Mouse (Mus musculus) frontal cortex, postnatal 25 days (tissue): Measurements from ENCODE around the gene Gabbr2.

ENCODE experiments used
- DNase-seq, 2 experiments: peaks; one replicate each; pipeline ENCODE4 v3.0.0; 2022; ENCODE audit warnings: low spot score in 2 of 2

Gabbr2 gene

GRCm38 (mm10) chr4:46991016-46991958 lies at the start of gene Gabbr2:
TSS of gene Gabbr2 (minus strand) at chr4:46991873.
- peak; percentile 55 to 69 for DNase-seq

GRCm38 (mm10) chr4:47039586-47039985 lies 47.9 kb upstream of the Gabbr2 start:
- DNase-seq: no peak

GRCm38 (mm10) chr4:47037321-47037657 lies 45.6 kb upstream of the Gabbr2 start:
- peak; percentile 73 to 74 for DNase-seq

GRCm38 (mm10) chr4:47036486-47037320 lies 45.0 kb upstream of the Gabbr2 start:
- DNase-seq: no peak

GRCm38 (mm10) chr4:47035536-47035935 lies 43.9 kb upstream of the Gabbr2 start:
- no peak for DNase-seq

- DNase-seq: no peak
These were observed 40.5 kb upstream of the Gabbr2 start for GRCm38 (mm10) chr4:47032171-47032570.

GRCm38 (mm10) chr4:47028791-47029190 lies 37.1 kb upstream of the Gabbr2 start:
- no peak for DNase-seq

GRCm38 (mm10) chr4:47023949-47024348 lies 32.3 kb upstream of the Gabbr2 start:
- DNase-seq: no peak

- DNase-seq: no peak
These were observed 31.3 kb upstream of the Gabbr2 start for GRCm38 (mm10) chr4:47022804-47023603.

GRCm38 (mm10) chr4:47020563-47020962 lies 28.9 kb upstream of the Gabbr2 start:
- peak; percentile 55 to 61 for DNase-seq

- DNase-seq: no peak
These were observed 23.5 kb upstream of the Gabbr2 start for GRCm38 (mm10) chr4:47015156-47015555.

GRCm38 (mm10) chr4:47012476-47012875 lies 20.8 kb upstream of the Gabbr2 start:
- DNase-seq: no peak

- peak in 1 of 2 experiments; percentile 37 for DNase-seq
These were observed 18.9 kb upstream of the Gabbr2 start for GRCm38 (mm10) chr4:47010400-47011231.

GRCm38 (mm10) chr4:47000626-47001395 lies 9.1 kb upstream of the Gabbr2 start:
- no peak for DNase-seq

- DNase-seq: no peak
These were observed 6.3 kb upstream of the Gabbr2 start for GRCm38 (mm10) chr4:46997969-46998368.

GRCm38 (mm10) chr4:46992827-46993473 lies 1.3 kb upstream of the Gabbr2 start:
- DNase-seq: no peak

- DNase-seq: no peak
These were observed 265 bp upstream of the Gabbr2 start for GRCm38 (mm10) chr4:46991959-46992316.

- no peak for DNase-seq
These were observed 1.2 kb downstream of the Gabbr2 start for GRCm38 (mm10) chr4:46990281-46991015.

- DNase-seq: peak; percentile 60 to 64
These were observed 1.8 kb downstream of the Gabbr2 start for GRCm38 (mm10) chr4:46989842-46990241.
